Mouse (Mus musculus) E14TG2a.4 (cell line): Measurements from ENCODE around the gene Armh2.

Experiments used
- CTCF ChIP-seq: conservative IDR thresholded peaks from 2 replicates; pipeline ENCODE4 v1.5.1; 2014; ENCODE audit warnings: low read length
- NANOG ChIP-seq: IDR thresholded peaks from 2 replicates; pipeline ENCODE4 v1.6.1; 2014; ENCODE audit warnings: borderline replicate concordance, low read length, mixed read lengths
- POU5F1 ChIP-seq: IDR thresholded peaks from 2 replicates; pipeline ENCODE4 v1.6.1; 2014; ENCODE audit warnings: low read length, borderline replicate concordance

- TF ChIP-seq CTCF (no peak), POU5F1 (no peak), NANOG (no peak)
Measured at GRCm38 (mm10) chr13:24792411-24793045, 51.5 kb downstream of the Armh2 start.
